Mouse (Mus musculus): ENCODE data around the gene Fam151b.
A peak's percentile ranks its signal among the peaks of the same experiment; 100 is the strongest.

The Fam151b gene

DNA sequence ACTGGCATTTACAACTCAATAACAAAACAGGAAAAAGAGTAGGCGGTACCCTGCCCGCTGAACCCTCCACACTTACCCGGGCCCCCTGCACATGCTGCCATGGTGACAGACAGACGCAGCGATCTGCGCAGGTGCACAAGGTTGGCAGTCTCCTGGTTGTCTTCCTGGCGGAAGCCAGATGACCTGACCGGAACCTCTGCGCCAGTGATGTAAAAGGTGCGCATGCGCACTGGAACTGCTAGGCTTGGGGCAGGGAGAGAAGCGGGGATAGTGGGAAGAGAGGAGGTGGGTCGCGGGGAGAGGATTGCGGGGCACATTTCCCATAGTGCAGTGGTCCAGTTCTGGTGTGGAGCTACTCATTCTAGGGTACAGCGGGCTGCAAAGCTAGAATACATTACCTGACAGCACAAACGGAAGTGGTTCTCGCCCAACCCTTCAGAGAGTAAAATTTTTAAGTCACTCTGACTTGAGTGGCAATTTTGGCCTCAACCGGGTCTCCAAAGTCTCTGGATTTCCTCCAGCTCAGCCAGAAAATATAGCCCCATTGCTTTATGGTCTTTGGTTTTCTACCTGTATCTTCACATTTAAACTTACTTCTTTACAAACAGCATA is at the start of gene Fam151b:
Fam151b (minus strand) TSS at position 164 of the 612 bp plus-strand sequence.
- DNase-seq (ENCODE audit: low read depth): peak; percentile 85

DNA sequence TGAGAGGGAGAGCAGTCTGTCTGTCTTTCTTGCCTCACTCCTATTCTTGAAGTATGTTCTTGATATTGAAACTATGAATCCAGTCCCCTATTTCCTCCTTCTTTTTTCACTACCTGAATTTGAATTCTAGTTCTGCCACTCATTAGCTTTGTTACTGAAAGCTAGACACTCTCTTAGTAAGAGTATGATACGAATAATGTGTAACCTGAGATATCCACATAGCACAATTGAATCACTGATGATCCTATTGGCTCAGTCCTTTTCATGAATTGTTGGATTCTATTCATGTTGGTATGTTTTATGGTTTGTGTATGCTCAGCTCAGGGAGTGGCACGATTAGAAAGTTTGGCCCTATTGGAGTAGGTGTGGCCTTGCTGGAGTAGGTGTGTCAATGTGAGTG is 48.4 kb upstream of the Fam151b start:
- no peak for DNase-seq (ENCODE audit: low read depth)

DNA sequence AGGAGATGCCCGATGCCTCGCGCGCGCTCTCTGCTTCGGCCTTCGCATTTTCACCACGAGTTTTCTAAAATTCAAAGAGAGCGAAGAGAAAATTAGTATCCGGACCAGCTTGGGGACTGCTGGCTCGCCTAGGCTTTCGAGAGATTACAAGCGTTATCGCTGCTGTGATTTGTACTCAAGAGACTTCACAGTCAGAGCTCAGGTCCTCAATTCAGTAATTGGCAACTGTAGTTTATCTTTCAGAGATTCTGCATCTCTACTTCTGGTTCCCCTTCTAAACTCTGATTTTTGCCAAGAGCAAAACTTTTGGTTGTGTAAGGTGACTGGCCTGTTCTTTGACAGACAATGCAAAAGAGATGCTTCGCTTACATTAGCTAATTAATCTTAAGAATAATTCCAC is 47.4 kb upstream of the Fam151b start:
- DNase-seq (ENCODE audit: low read depth): no peak

DNA sequence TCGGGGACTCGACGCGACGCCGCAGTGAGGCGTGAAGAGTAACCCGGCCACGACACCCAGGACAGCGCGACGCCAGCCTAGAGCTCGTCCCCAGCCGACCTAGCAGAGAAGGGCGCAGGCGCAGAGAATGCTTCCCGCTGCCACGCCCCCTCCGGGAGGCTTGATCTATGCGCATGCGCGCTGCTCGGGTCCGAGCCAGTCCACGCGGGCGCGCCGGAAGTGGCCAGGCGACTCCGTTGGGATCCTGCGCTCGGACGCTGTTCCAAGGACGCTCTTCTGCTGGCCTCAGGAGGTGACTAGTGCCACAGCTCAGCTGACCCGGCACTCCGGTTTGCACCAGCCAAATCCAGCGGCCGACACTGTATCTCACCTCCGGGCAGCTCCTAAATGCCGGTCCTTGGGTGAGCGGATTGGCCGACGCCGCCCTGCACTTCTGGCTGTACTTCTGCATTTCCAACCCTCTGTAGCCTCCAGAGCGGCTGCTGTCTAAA is 47.0 kb upstream of the Fam151b start, which contains the start of gene Zfyve16:
Zfyve16 (minus strand) TSS at position 148 of the 491 bp plus-strand sequence.
- DNase-seq (ENCODE audit: low read depth): peak; percentile 81

DNA sequence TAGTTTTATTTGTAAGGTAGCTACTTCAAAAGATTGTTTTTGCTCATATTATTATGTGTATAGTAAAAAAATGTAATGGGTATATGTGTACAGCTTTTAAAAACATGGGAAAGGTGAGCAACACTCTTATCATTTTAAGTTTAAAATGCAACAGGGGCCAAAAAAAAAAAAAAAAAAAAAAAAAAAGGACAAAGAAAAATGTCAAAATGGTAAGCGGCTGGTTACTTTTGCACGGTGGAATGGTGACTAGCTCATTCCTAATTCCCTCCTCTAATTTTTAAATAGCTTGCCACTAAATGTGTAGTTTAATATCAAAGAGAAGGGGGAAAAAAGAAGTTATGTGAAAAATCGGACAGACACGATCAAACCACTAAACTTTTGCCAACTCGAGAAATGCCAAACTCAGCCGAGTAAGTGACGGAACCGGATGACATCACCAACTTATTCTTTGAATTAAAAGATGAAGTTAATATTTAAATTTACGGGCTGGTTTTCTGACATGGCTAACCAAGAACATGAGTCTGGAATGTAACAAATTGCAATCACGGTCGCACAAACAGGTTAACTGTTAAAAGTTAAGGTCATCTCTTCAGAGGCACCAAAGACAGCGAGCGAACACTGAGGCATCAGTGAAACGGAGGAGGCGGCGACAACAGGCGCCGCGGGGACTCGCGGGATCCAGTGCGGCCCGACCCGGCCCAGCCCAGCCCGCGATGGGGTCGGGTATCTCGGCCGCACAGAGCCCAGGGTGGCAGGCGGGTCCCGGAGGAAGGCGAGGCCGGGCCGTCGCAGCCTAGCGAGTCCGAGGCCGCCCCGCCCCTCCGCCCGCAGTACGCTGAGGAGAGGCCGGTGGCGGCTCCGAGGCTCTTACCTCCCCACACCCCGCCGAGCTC is 46.3 kb upstream of the Fam151b start:
- DNase-seq (ENCODE audit: low read depth): peak; percentile 8

DNA sequence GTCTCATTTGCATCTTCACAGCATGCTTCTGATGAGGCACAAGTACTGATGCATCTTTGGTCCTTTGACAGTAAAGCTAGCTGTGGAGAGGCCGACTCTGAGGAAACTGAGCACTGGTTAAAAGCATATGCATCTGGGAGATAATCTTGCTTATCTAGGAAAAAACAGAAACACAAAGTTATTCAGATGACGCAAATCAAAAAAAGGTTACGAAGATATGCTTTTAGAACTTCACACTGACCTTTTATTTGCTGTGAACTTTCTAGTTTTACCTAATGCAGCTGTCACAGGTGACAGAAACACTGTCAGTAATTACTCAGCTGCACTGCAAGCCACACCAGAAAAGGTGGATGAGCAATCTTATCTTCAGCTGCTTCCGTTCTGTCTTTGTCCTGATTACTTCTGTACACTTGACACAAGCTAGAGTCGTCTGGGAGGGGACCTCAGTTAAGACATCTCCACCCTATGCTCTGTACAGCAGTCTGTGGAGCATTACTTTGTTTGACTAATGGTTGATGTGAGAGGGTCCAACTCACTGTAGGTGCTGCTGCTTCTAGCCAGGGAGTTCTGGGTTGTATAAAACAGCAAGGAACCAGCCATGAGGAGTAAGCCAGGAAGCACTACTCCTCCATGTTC is 39.5 kb upstream of the Fam151b start:
- no peak for DNase-seq (ENCODE audit: low read depth)

DNA sequence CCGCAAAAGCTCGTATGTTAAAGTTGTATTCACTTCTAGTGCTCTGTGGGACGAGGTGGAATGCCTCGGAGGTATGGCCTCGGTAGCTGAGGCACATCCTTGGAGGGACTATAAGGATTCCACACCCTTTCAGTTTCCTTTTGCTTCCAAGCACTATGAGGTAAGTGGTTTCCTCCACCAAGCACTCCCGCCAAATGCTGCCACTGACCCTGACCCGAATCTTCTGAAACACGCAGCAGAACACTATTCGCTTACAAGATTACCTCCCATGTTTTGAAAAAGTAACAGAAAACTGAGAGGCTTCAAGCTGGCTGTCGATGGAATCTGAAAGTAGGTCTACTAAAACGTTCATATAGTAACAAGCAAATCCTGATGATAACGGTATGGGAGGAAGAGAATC is 21.1 kb upstream of the Fam151b start:
- no peak for DNase-seq (ENCODE audit: low read depth)

DNA sequence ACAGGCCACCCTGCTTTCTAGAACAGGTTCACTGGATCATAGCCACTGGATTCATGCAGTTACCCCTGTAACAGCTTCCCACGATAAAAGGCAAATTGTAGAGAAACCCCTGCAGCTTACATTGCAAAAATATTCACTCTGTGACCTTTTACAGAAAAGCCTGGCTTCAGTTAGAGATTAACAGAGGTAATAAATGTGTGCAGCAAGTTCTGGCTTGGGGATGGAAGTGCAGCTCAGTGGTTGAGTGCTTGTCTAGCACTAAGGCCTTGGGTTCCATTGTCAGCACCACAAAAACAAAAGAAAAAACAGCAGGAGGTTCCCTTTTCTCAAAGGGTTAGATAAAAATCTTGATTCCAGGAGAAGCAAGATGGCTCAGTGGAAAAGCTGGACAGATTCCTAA is 8.1 kb upstream of the Fam151b start:
- no peak for DNase-seq (ENCODE audit: low read depth)

DNA sequence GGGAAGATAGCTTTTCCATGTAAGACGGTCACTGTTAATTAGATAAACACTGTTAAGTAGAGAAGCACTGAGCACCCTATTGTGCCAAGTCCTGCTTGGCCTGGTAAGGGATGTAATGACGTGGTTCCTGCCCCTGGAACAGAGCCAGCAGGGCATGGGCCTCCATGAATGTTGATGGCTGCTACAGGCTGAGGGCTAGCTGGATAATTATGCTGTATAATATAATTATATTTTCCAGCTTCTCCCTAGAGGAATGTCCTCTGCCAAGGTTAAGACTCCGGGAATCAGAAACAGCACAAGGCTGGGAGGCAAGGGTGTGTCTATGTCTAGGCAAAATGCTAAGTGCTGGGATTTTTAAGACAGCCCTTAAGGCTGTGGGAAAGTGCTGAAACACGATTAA is 7.0 kb upstream of the Fam151b start:
- DNase-seq (ENCODE audit: low read depth): no peak

DNA sequence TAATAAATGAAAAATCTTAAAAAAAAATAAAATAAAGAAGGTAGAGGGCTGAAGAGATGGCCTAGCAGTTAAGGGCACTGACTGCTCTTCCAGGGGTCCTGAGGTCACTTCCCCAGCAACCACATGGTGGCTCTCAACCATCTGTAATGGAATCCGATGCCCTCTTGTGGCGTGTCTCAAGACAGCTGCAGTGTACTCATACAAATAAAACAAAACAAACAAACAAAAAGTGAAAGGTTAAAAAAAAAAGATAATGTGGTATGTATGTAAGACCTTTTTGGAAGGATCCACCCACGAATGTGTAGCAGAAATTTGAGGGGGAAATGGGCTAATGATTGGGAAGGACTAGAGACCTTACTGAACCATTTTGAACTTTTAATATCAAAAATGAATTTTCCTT is 467 bp downstream of the Fam151b start:
- DNase-seq (ENCODE audit: low read depth): peak; percentile 35

DNA sequence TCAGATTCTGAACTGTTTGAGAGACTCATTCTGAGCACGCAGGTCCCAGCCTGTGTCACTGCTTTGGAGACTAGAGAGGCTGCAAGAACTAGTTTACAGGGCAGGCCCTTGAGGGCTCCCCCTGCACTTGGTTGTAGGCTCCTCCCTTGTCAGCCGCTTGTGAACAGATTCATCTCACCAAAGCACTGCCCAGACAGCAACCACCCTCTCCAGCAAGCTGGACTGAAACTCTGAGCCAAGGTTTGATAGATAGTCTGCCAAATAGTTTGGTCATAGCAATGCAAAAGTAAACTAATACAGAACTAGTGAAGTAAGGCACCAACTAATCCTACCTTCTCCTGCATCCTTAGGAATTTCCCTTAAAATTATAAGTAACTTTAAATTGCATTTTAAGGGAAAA is 13.7 kb downstream of the Fam151b start:
- no peak for DNase-seq (ENCODE audit: low read depth)

DNA sequence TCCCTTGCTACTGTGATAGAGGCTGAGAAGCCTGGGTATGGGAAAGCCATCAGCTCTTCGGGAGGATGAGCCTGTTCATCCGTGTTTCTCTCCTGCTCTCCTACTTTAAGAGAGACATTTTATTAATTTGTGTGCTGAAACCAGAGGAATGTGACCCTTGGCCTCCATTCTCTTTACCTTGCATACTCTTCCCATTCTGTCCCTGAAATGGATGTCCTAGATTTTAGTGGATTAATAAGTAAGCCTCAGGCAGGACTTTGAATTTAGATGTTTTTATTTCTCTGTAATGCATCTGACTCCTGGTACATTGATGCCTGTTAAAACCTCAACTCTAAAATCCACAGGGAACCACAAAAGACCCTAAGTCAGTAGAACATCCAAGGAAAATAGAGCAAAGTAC is 14.4 kb downstream of the Fam151b start:
- no peak for DNase-seq (ENCODE audit: low read depth)

DNA sequence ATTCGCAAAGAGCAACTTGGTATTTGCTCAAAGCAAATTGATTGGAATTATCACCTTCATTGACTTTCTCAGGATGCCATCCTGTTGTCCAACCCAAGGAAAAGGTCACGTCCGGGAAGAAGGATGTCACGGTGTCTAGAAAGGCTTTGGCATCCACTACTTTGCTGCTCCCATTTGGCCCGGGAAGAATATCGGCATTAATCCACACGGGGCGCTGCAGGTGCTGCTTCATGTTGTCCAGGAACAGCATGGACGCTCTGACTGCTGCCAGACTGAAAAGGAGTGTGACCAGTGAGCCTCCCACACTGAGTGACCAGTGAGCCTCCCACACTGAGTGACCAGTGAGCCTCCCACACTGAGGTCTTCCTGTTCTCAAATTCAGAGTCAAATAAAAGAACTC is 15.9 kb downstream of the Fam151b start:
- DNase-seq (ENCODE audit: low read depth): no peak

DNA sequence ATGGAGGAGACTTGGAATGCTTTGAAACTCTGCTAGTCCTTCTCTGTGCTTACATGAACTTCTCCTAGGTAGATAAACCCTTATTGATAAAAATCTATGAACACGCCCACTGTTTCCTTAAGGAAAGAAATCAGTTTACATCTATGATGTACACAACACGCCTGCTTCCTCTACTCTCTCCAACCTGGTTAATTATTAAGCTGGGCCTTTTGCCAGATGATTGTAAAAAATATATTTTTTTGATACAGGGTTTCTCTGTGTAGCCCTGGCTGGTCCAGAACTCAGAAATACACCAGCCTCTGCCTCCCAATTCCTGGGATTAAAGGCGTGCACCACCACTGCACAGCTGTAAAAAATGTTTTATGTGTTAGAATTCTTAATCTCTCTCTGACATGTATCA is 19.1 kb downstream of the Fam151b start:
- DNase-seq (ENCODE audit: low read depth): no peak

DNA sequence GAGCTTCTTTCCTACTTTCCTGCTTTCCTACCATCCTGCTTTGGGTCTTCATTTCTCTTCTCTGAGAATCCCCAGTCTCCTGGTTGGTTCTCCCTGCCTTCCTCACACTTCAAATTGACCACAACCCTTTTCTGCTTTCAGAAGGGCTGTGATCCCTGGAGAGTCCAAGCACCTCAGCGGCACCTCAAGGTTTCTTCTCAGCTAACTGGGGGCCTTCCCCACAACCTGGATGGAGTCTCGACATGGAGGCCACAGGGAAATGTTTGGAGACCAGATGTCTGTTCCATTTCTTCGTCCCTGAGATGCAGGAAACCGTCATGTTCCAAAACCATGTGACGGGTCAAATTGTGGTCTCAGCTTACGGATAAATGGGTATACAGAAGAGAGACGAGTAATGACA is 36.9 kb downstream of the Fam151b start:
- DNase-seq (ENCODE audit: low read depth): no peak

DNA sequence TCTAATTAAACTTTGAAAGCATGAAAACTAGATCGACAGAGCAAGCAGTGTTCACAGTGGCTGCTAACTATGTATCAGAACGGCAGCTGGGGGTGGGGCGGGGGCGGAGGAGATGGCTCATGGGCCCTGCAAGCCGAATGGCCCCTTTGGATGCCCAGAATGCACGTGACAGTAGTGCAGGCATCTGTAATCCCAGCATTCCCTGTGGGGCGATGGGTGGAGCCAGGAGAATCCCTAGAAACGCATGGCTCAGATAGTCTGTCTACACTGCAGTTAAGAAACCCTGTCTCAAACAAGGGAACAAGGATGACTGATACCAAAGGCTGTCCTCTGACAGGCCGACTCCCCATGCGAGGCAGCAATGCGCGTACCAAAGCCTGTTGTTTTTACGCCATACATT is 43.5 kb downstream of the Fam151b start:
- no peak for DNase-seq (ENCODE audit: low read depth)

DNA sequence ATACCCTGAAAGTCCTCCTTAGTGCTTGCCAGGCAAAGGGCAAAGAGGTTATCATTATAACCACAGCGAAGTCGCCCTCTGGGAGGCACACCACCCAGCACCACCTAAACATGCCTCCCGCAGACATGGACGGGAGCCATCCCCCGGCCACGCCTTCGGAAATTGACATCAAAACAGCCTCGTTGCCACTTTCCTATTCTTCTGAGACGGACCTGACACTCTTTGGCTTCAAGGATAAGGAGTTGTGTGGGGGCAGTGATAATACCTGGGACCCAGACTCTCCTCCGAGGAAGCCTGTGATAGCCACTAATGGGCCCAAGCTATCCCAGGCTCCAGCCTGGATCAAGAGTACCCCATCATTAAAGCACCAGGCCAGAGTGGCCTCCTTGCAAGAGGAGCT is 45.2 kb downstream of the Fam151b start:
- DNase-seq (ENCODE audit: low read depth): no peak

DNA sequence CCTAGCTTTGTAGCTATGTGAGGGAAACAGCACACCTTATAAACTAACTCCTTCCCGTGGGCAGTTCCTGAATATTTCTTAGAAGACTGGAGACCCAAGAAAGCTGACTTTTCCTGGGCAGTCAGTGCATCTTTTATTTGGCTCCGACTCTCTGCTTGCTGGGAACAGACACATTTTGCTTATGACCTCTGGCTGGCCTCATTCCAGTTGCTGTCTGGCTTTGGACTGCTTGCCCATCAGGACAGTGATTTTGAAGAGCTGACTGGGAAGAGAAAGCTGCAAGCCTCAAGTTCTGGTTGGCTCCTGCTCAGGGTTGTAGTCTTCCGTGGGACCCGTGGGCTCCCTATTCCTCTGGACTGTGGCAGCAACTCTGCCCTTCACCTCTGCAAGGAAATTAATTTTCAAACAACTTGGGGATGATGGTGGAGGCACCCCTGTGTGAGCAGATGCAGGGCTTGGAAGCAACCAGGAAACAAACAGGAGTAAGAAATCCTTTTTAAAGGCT is 56.4 kb downstream of the Fam151b start:
- DNase-seq (ENCODE audit: low read depth): no peak

DNA sequence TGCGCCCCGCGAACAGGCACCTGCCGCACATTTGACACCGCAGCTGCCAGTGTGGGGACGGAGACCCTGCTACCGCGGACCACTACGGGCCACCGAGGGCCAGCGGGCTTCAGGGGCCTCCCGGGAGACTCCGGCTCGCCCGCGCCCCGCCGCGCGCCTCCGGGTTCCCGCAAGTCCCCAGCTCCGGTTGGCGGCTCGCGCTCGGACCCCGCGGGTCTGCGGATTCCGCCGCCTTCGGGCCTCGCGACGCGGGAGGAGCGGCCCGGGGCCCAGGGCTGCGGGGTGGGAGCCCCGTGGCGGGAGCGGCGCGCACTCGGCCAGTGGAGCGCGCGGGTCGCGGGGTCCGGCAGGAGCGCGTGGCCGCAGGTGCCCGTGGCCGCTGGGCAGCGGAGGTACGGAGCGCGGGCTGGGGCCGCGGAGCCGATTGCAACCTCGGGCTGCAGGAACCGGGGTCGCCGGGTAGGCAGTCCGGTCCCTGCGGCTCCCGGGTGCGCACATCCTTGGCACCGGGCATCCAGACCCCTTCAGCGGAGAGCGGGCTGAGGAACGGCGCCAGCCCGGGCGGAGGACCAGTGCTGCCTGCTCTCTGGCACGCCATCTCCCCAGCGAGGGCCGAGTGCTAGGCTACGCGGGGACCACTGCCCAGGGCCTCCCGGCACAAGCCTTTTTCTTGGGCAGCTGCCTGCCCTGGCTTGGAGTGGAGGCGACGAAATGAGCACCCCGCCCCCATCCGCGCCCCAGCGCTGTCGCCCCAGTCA is 57.3 kb downstream of the Fam151b start:
- DNase-seq (ENCODE audit: low read depth): no peak

DNA sequence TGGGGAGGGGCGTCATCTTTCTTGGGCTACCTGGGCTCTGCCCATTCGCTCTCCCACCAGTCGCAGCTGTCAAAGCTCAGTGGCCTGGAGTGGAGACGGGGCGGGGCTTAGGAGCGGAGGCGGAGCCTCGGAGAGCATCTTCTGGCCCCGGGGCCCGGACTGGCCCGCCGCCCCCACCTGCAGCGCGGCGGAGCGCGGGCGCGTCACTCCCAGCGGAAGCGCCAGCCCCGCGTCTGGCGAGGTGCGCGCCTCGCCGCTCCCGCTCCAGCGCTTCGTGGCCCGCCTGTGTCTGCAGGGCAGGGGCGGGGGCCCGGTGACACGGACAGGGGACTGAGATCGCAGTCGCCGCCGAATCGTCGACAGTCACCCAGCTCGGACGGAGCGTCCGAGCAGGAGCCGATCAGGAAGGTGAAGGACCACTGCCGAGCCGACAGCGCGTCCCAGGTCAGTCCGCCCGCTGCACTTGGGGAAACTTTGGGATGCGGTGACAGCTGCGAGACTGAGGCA is 58.0 kb downstream of the Fam151b start, which contains the start of gene Ankrd34b:
Ankrd34b (plus strand) TSS at position 139 of the 507 bp plus-strand sequence.
- DNase-seq (ENCODE audit: low read depth): peak; percentile 12

DNA sequence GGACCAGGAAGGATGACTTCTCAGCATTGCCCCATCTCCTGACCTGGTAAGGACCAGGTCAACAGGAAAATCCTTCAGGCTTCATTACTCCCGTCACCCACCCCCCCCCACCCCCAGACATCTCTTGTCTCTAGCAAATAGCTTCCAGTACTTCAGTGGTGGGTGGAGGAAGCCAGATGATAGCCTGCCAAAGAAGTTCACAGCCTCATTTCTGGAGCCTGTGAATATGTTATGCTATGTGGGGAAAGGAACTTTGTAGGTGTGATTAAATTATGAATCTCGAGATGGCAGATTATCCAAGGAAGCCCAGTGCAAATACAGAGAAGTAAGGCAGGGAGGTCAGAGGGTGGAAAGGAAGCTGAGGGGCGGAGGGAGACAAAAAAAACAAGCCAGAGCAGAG is 60.1 kb downstream of the Fam151b start:
- DNase-seq (ENCODE audit: low read depth): no peak

DNA sequence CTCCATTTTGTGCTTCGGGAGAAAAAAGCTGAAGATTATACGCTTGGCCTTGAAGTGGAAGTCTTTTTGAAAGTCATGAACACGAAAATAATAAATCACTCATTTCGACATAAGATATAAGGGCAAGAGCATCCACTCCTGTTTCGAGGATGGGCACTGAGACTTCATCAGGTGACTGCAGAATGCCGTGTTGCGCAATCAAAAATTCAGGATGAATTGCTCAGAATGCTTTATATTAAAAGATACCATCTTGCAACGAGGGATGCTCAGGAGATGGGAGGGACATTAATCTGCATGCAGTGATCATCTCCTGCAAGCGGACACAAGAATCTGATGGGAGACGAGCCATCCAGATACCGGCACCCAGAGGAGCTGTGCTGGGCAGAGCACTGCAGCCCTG is 64.2 kb downstream of the Fam151b start:
- DNase-seq (ENCODE audit: low read depth): no peak

Measured in c-Kit-positive CD71-negative TER-119-negative erythroid progenitor cells, embryonic 14.5 days (primary cell).